Mouse (Mus musculus) cerebellum, postnatal 25 days (tissue): ENCODE results near the gene Nosip.
"Not testable (repeated sequence)": the region's sequence is repeated elsewhere in the genome, so short reads cannot be mapped to it uniquely, and the experiment has no call there.

Experiments
- DNase-seq, 2 experiments: peaks; one replicate each; pipeline ENCODE4 v3.0.0; 2021; ENCODE audit warnings: mixed read lengths in 2 of 2

Gene Nosip

DNA sequence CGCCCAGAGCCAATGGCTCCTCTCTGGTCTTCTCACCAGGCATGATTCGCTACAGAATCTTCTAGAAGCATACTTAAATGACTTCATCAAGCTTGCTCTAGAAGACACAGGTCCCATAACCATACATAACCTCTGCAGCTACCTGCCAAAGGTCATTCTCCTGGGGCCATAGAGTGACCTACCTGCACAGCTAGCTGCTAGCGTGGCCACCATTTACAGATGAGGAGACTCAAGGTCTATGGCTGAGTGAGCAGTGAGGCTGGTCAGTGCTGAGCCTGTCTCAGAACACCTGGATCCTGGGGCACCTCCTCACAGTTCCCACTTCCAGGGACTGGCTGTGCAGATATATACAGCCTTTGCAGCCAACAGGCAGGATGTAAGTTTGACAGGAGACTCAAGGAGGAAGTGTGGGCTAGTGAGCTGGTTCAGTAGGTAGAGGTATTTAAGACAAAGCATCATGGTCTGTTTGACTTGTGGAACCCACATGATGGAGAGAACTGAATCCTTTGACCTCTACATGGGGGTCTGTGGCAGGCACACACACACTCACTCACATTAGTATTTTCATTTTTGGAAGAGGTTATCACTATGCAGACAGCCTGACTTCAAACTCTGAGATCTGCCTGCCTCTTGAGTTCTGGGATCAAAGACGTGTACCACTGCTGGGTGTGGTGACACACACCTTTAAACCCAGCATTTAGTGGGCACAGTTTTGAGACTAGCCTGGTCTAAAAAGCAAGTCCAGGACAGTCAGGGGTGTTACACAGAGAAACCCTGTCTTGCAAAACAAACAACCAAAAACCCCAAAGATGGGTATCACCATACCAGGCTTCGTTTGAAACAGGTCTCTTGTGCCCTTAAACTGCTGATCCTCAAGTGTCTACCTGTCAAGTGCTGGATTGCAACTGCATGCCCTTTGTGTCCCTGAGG is 57.8 kb downstream of the Nosip start:
- DNase-seq = no peak

DNA sequence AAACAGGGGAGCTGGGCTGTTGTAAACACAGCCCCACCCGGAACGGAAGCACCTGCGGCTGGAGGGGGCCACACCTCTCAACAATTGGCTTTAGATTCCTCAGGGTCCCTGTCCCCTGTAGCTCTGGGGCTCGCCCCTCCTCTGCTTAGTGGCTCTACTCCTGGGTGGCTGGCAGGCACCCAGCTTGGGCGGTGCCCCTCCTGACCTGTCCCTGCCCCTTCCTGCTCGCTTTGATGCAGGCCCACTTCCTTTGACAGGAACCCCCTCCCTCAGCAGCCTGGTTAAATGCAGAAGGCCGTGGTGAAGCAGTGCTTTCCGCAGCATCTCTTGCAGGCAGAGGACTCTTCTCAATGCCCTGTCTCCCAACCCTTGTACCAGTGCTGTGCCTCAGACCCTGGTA is 59.2 kb downstream of the Nosip start:
- DNase-seq = peak in 1 of 2 experiments; percentile 37

DNA sequence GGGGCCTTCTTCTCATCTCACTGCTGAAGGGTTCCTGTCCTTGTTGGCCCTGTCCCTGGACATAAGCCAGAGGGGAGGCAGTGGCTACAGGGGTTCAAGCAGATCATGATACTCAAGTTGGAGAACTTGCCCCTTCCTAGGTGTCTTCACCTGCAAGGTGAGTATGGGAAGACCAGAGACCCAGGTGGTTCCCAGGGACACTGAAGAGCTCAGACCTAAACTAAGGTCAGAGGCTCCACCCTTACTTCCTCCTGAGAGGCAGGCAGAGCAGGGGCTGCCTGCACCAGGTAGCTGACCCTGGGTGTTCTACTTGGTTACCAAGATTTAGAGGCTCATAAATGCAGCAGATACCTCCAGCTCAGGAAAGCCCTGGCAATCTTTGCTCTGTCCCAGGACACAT is 59.7 kb downstream of the Nosip start:
- no peak for DNase-seq

DNA sequence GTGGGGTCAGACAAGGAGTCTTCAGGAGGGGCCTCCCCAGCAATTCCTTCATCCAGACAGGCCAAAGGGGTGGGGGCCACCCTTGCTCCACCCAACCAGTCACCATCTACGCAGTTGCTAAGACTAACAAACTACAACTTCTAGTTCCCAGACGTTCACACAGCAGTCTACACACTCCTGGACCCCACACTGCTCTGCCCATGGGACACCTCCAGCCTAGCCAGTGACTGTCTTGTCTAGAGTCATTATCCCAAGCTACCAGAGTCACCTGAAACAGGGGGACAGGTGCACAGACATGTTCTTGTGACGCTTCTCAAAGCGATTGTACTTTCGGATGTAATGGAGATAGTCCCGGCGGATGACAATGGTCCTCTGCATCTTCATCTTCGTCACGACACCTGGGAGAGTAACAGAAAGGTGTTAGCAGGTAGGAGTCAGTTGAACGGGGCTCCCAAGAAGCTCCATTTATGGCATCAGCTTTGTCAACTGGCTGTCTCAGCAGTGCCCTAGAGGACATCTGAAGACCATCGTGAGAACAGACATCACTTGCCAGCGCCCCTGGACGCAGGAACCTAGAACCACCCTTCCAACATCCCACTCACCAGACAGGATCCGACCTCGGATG is 60.4 kb downstream of the Nosip start:
- no peak for DNase-seq

DNA sequence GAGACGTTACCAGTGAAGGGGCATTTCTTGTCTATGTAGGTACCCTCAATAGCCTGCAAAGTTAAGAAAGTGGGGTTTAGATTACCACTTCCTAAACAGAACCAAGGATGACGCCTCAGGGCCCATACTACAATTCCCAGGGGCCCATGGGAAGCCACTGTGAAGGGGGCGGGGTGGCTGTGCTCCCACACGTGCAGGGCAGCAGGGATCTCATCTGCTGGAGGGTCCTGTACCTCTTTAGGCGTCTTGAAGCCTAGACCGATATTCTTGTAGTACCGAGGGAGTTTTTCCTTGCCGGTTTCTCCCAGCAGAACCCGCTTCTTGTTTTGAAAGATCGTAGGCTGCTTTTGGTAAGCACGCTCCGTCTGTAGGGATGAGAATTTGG is 60.9 kb downstream of the Nosip start:
- no peak for DNase-seq

DNA sequence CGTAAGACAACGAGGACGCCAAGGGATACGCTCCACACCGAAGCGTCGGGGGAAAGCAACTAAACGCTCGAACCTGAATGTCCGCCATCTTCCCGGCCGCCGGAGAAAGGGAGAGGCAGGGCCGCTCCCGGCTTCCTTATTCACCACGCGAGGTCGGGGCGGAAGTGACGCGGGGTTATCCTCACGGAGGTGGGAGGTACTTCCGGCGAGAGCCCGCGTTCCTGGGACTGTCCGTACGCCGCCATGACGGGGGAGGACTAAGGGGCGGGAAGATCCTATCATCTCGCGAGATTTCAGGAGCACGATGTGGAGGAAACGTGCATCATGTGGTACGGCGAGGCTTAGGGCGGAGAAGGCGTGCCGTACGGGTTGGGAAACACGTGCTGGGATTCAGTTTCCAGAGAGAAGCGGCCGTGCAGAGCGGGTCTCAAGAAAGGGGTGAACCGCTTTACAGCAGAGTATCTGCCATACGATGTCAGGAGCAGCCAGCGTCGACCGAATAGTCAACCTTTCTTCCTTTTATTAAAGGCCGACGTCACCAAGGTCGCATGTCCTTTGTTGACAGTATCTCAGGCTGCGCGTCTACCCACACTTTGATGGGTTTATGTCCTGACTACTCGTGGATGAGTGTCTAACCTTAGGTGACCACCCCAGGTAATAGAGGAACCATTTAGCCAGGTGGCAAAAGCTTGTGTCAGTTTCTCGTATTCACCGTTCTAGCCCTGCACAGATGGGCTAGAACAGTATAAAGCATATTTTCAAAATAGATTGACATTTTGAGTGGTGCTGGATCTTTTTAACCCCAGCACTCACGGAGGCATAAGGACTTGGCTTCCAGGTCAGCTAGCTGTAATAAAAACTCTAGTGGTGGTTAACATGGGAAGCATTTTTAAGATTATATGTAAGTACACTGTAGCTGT is 62.3 kb downstream of the Nosip start, which contains the start of gene Rps11:
Gene Rps11, minus strand, starts transcription at position 216 of the 920 bp plus-strand sequence.
- peak; percentile 97 to 99 for DNase-seq

DNA sequence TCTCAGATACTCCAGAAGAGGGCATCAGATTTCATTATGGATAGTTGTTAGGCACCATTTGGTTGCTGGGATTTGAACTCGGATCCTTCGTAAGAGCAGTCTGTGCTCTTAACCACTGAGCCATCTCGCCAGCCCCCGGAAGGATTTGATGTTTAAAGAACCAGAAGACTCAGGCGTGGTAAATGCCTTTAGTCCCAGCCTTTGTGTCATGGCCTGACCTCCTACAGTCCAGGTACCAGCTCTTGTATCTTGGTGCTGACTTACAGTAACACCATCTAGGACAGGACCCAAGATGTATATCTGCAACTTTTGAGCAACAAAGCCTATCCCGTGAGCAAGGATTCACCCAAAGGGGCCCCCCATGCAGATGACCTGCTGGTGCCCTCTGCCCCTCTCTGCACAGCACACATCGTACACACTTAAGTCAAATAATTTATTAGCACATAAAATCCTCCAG is 62.9 kb downstream of the Nosip start:
- no peak for DNase-seq

DNA sequence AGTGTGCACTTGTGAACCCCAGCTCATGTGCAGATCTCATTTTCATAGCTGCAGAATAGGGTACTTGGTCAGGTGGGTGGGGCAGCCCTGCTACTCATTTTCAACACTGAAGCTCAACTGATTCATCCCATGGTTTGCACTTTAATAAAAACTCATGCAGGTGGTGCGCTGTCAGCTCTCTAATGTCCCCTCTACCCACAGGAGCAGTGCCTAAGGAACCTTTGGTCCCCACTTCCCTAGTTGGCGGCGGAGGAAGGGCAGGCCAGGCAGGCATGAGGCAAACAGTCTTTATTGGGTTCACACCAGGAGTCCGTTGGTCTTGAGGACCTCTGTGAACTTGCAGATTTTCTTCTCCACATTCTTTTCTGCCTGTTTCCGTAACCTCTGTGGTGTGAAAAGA is 63.4 kb downstream of the Nosip start:
- not testable (repeated sequence) for DNase-seq

DNA sequence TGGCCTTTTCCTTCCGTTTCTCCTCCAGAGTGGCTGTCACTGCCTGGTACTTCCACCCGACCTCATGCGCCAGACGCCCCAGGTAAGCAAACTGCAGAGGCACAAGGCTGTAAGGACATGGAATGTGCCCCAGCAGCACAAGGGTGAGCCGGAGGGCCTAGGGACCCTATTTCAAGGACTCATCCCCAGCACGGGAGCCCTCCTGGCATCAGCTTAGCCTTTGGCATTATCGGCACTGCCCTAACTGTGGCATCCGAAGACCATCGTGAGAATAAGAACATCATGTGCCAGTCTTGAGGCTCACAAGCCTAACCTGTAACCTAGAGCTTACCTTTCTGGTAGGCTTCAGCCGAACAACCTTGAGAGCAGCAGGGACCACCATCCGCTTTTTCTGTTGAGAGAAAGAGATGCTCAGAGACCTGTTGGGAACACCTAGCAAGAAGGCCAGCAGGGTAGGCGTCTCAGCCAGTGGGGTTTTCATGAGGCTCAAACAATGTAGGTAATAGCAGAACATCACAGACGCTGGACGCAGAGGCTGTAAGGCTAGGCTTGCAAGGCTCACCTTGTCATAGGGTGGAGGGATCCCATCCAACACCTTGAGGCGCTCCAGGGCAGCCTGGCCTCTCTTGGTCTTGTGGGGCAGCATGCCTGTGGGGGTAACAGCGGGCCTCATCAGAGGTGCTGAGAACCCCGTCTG is 64.1 kb downstream of the Nosip start:
- no peak for DNase-seq

DNA sequence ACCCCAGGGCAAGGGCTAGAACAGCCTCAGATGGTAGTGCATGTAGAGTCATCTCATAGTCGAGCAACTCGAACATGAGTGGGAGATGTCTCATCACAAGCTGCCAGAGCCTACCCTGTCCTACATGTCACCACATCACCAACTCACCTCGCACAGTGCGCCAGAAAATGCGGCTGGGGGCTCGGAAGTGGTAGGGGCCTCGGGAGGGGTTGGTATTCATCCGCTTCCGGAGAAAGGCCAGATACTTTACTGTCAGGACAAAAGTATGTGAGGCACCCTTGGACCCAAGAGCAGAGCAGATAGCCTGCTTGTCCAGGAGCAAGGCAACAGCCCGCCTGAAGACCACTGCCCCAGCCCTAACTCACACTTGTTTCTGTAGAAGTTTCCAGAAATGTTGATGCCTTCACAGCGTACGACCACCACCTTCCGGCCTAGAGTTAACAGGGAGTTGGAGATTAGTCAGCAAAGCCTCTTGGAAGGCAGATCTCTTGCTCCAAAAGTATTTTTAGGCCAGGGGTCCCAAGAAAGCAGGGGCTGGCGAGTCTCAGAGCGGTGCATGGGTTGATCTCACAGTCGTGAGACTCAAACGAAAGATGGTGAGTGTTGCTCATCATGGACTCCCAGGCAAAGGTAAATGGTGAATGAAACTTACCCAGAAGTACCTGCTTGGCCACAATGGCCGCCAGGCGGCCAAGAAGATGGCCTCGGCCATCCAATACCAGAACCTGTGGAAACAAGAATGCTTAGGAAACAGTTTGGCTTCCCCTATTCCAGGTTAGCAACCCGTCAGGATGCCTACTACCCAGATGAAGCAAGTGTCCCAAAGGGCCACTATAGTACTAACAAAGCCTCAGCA is 64.8 kb downstream of the Nosip start:
- no peak for DNase-seq
